Mouse (Mus musculus): ENCODE results near the gene Siva1. TPM values are rescaled to one million over a fixed set of nuclear protein-coding genes. Genes with fewer than 3 reads are reported as not detected.
A peak's percentile ranks its signal among the peaks of the same experiment; 100 is the strongest.

Gene Siva1
- polyA plus RNA-seq, 1 experiment from 2014 or later = 129 TPM

- peaks cover 78% of the 10 kb centered on the region for H3K4me1 ChIP-seq
- 71% methylated on average over 4 of the region's 4 CpGs for WGBS
Measured at GRCm38 (mm10) chr12:112625700-112626099, 18.8 kb upstream of the Siva1 start.

GRCm38 (mm10) chr12:112626455-112626854, 18.0 kb upstream of the Siva1 start:
- Histone ChIP-seq H3K4me3 (no peak overlapping the region), H3K9ac (no peak overlapping the region), H3K4me2 (no peak overlapping the region), H3K9me3 (no peaks in the 10 kb centered on the region), H3K27ac (replicated peaks) (no peak overlapping the region), H3K27me3 (replicated peaks) (peaks cover 8% of the 10 kb centered on the region), H3K36me3 (no peaks in the 10 kb centered on the region), H3K4me1 (peaks cover 73% of the 10 kb centered on the region)
- no peak for ATAC-seq (ENCODE audit: extremely low read depth, insufficient number of reproducible peaks, low FRiP score, low TSS enrichment)
- WGBS = 69% methylated on average over 6 of the region's 6 CpGs

More at GRCm38 (mm10) chr12:112625700-112626099, 18.8 kb upstream of the Siva1 start:
- no peak for ATAC-seq (ENCODE audit: extremely low read depth, insufficient number of reproducible peaks, low FRiP score, low TSS enrichment)
- Histone ChIP-seq H3K27ac (replicated peaks) (no peak overlapping the region), H3K9ac (no peak overlapping the region), H3K4me3 (no peak overlapping the region), H3K27me3 (replicated peaks) (peaks cover 15% of the 10 kb centered on the region), H3K9me3 (no peaks in the 10 kb centered on the region), H3K36me3 (no peaks in the 10 kb centered on the region), H3K4me2 (no peak overlapping the region)

GRCm38 (mm10) chr12:112627097-112627881, 17.2 kb upstream of the Siva1 start:
- Histone ChIP-seq H3K4me3 (no peak overlapping the region), H3K4me1 (peaks cover 73% of the 10 kb centered on the region), H3K27me3 (replicated peaks) (no peaks in the 10 kb centered on the region), H3K9me3 (no peaks in the 10 kb centered on the region), H3K36me3 (no peaks in the 10 kb centered on the region), H3K9ac (peak overlapping the region; percentile 34; the same call in 1 of the 2 replicates), H3K4me2 (no peak overlapping the region), H3K27ac (replicated peaks) (no peak overlapping the region)
- no peak for ATAC-seq (ENCODE audit: extremely low read depth, insufficient number of reproducible peaks, low FRiP score, low TSS enrichment)
- WGBS = 58% methylated on average over 7 of the region's 7 CpGs

GRCm38 (mm10) chr12:112628197-112628596, 16.3 kb upstream of the Siva1 start:
- no peak overlapping the region for H3K4me3 ChIP-seq
- H3K36me3 ChIP-seq = peaks cover 7% of the 10 kb centered on the region; the same call in 1 of the 2 replicates
- no peak for ATAC-seq (ENCODE audit: extremely low read depth, insufficient number of reproducible peaks, low FRiP score, low TSS enrichment)
- peak overlapping the region; percentile 42 for H3K9ac ChIP-seq
- 78% methylated on average over 6 of the region's 6 CpGs for WGBS
- no peaks in the 10 kb centered on the region for H3K27me3 ChIP-seq (replicated peaks)
- peaks cover 70% of the 10 kb centered on the region for H3K4me1 ChIP-seq
- no peak overlapping the region for H3K4me2 ChIP-seq
- H3K27ac ChIP-seq (replicated peaks) = peak overlapping the region; percentile 61
- no peaks in the 10 kb centered on the region for H3K9me3 ChIP-seq

GRCm38 (mm10) chr12:112628928-112629721, 15.4 kb upstream of the Siva1 start:
- peak; percentile 69; the same call in 1 of the 2 replicates for ATAC-seq (ENCODE audit: extremely low read depth, insufficient number of reproducible peaks, low FRiP score, low TSS enrichment)
- Histone ChIP-seq H3K27me3 (replicated peaks) (no peaks in the 10 kb centered on the region), H3K4me3 (peak overlapping the region; percentile 41), H3K4me1 (peaks cover 61% of the 10 kb centered on the region), H3K9me3 (no peaks in the 10 kb centered on the region), H3K27ac (replicated peaks) (peak overlapping the region; percentile 61), H3K9ac (peak overlapping the region; percentile 69), H3K4me2 (peak overlapping the region; percentile 72), H3K36me3 (peaks cover 16% of the 10 kb centered on the region)
- WGBS = 19% methylated on average over 19 of the region's 19 CpGs

- Histone ChIP-seq H3K4me2 (no peak overlapping the region), H3K9me3 (no peaks in the 10 kb centered on the region), H3K27ac (replicated peaks) (no peak overlapping the region), H3K4me1 (peaks cover 59% of the 10 kb centered on the region), H3K9ac (no peak overlapping the region), H3K4me3 (no peak overlapping the region), H3K27me3 (replicated peaks) (no peaks in the 10 kb centered on the region), H3K36me3 (peaks cover 22% of the 10 kb centered on the region)
- ATAC-seq (ENCODE audit: extremely low read depth, insufficient number of reproducible peaks, low FRiP score, low TSS enrichment) = no peak
- WGBS = 90% methylated on average over 12 of the region's 12 CpGs
Measured at GRCm38 (mm10) chr12:112630029-112630428, 14.4 kb upstream of the Siva1 start.

GRCm38 (mm10) chr12:112630796-112631195, 13.7 kb upstream of the Siva1 start:
- ATAC-seq (ENCODE audit: extremely low read depth, insufficient number of reproducible peaks, low FRiP score, low TSS enrichment) = no peak
- peaks cover 57% of the 10 kb centered on the region for H3K4me1 ChIP-seq
- H3K4me2 ChIP-seq = no peak overlapping the region
- 69% methylated on average over 5 of the region's 5 CpGs for WGBS
- H3K27me3 ChIP-seq (replicated peaks) = no peaks in the 10 kb centered on the region
- H3K9ac ChIP-seq = no peak overlapping the region
- no peak overlapping the region for H3K4me3 ChIP-seq
- no peaks in the 10 kb centered on the region for H3K9me3 ChIP-seq
- H3K36me3 ChIP-seq = peaks cover 22% of the 10 kb centered on the region
- H3K27ac ChIP-seq (replicated peaks) = no peak overlapping the region

- Histone ChIP-seq H3K4me3 (no peak overlapping the region), H3K9ac (no peak overlapping the region), H3K9me3 (no peaks in the 10 kb centered on the region), H3K4me2 (no peak overlapping the region), H3K27me3 (replicated peaks) (no peaks in the 10 kb centered on the region), H3K27ac (replicated peaks) (no peak overlapping the region; the same call in 1 of the 2 replicates), H3K4me1 (peaks cover 50% of the 10 kb centered on the region), H3K36me3 (peaks cover 28% of the 10 kb centered on the region)
- WGBS = 22% methylated on average over 1 of the region's 1 CpGs
- ATAC-seq (ENCODE audit: extremely low read depth, insufficient number of reproducible peaks, low FRiP score, low TSS enrichment) = no peak
Measured at GRCm38 (mm10) chr12:112631472-112631871, 13.0 kb upstream of the Siva1 start.

- H3K9me3 ChIP-seq = no peaks in the 10 kb centered on the region
- ATAC-seq (ENCODE audit: extremely low read depth, insufficient number of reproducible peaks, low FRiP score, low TSS enrichment) = no peak
- H3K4me2 ChIP-seq = no peak overlapping the region
- H3K27ac ChIP-seq (replicated peaks) = no peak overlapping the region
- H3K36me3 ChIP-seq = peaks cover 35% of the 10 kb centered on the region
- no peak overlapping the region for H3K4me3 ChIP-seq
- peaks cover 43% of the 10 kb centered on the region for H3K4me1 ChIP-seq
- H3K9ac ChIP-seq = no peak overlapping the region
- WGBS = 71% methylated on average over 11 of the region's 11 CpGs
- H3K27me3 ChIP-seq (replicated peaks) = no peaks in the 10 kb centered on the region
Measured at GRCm38 (mm10) chr12:112632084-112632777, 12.2 kb upstream of the Siva1 start.

GRCm38 (mm10) chr12:112632907-112633306, 11.6 kb upstream of the Siva1 start:
- Histone ChIP-seq H3K9me3 (no peaks in the 10 kb centered on the region), H3K27ac (replicated peaks) (no peak overlapping the region), H3K27me3 (replicated peaks) (no peaks in the 10 kb centered on the region), H3K4me1 (peaks cover 37% of the 10 kb centered on the region), H3K9ac (no peak overlapping the region), H3K36me3 (peaks cover 35% of the 10 kb centered on the region), H3K4me3 (no peak overlapping the region), H3K4me2 (no peak overlapping the region)
- WGBS = 67% methylated on average over 5 of the region's 5 CpGs
- no peak for ATAC-seq (ENCODE audit: extremely low read depth, insufficient number of reproducible peaks, low FRiP score, low TSS enrichment)

- Histone ChIP-seq H3K9ac (no peak overlapping the region), H3K9me3 (no peaks in the 10 kb centered on the region), H3K36me3 (peaks cover 35% of the 10 kb centered on the region), H3K27ac (replicated peaks) (no peak overlapping the region), H3K4me3 (no peak overlapping the region), H3K4me2 (no peak overlapping the region), H3K4me1 (peaks cover 29% of the 10 kb centered on the region), H3K27me3 (replicated peaks) (no peaks in the 10 kb centered on the region)
- WGBS = 67% methylated on average over 9 of the region's 9 CpGs
- ATAC-seq (ENCODE audit: extremely low read depth, insufficient number of reproducible peaks, low FRiP score, low TSS enrichment) = no peak
Measured at GRCm38 (mm10) chr12:112633686-112634085, 10.8 kb upstream of the Siva1 start.

Measured in heart, embryonic 13.5 days (tissue).